Mouse (Mus musculus): ENCODE results near the gene Rps29.

GRCm38 (mm10) chr12:69196444-69197377, 37.7 kb upstream of the Rps29 start, which contains the start of gene Gm49383:
- no peak for TF ChIP-seq EP300 (IDR thresholded peaks at IDR 0.05; ENCODE audit: low read depth)
- TF ChIP-seq CTCF (IDR thresholded peaks at IDR 0.05; ENCODE audit: low read depth), result no peak

Measured in liver, postnatal 0 days (tissue).